Mouse (Mus musculus) neural tube, embryonic 11.5 days (tissue): ENCODE data around the gene Tmem174. TPM values are rescaled to one million over a fixed set of nuclear protein-coding genes. Genes with fewer than 3 reads are reported as not detected.
A peak's percentile ranks its signal among the peaks of the same experiment; 100 is the strongest.

Source experiments
- ATAC-seq: fragments of 200-750 bp; cut with Nextera tagmentation; 2 replicates; pipeline ENCODE4 v1.8.0; 2017; ENCODE audit warnings: moderate number of reproducible peaks, mild to moderate bottlenecking, moderate TSS enrichment, moderate library complexity; ENCODE audit not compliant: insufficient read depth, low FRiP score, low TSS enrichment
- DNase-seq: peaks from one replicate; pipeline ENCODE4 v3.0.0-alpha.2; 2015; ENCODE audit warnings: low spot score
- H3K27ac ChIP-seq: fragments of 300-500 bp; sonication (generic); 2 replicates; pipeline ENCODE4 v1.5.1; 2014; ENCODE audit warnings: low read depth, mild to moderate bottlenecking, low read length
- H3K27me3 ChIP-seq: fragments of 300-500 bp; sonication (generic); 2 replicates; pipeline ENCODE4 v1.6.1; 2014; ENCODE audit warnings: mild to moderate bottlenecking, low read length, mixed read lengths; ENCODE audit not compliant: control insufficient read depth, insufficient read depth
- H3K36me3 ChIP-seq: fragments of 300-500 bp; sonication (generic); 2 replicates; pipeline ENCODE4 v1.6.1; 2014; ENCODE audit warnings: mild to moderate bottlenecking, low read length, moderate library complexity, mixed read lengths; ENCODE audit not compliant: control insufficient read depth, insufficient read depth
- H3K4me1 ChIP-seq: fragments of 300-500 bp; sonication (generic); 2 replicates; pipeline ENCODE4 v1.6.1; 2014; ENCODE audit warnings: low read length, mixed read lengths; ENCODE audit not compliant: control insufficient read depth, insufficient read depth
- H3K4me2 ChIP-seq: fragments of 300-500 bp; sonication (generic); 2 replicates; pipeline ENCODE4 v1.6.1; 2014; ENCODE audit warnings: low read depth, mild to moderate bottlenecking, moderate library complexity
- H3K4me3 ChIP-seq: fragments of 300-500 bp; sonication (generic); 2 replicates; pipeline ENCODE4 v1.5.1; 2014; ENCODE audit warnings: low read depth, low read length
- H3K9ac ChIP-seq: fragments of 300-500 bp; sonication (generic); 2 replicates; pipeline ENCODE4 v1.6.1; 2014; ENCODE audit warnings: mild to moderate bottlenecking, low read length
- H3K9me3 ChIP-seq: fragments of 300-500 bp; sonication (generic); 2 replicates; pipeline ENCODE4 v1.6.1; 2016; ENCODE audit warnings: low read length; ENCODE audit not compliant: control insufficient read depth
- WGBS: fragments of 180-500 bp; shearing (Covaris S2); extraction: QIAGEN DNeasy Blood & Tissue Kit; methylation state at CpG from one replicate; pipeline ENCODE4 v1.1.7; 2014; 5-methylcytosine and 5-hydroxymethylcytosine counted together
- polyA plus RNA-seq: library from polyadenylated mRNA; unstranded; fragments of >200 nt; fragmentation: Nextera tagmentation; extraction: Ambion mirVana; gene quantifications from 2 replicates; pipeline ENCODE4 v1.2.1, GENCODE M21; 2014

Tmem174 gene
- polyA plus RNA-seq, 1 experiment from 2014 or later, result not detected

GRCm38 (mm10) chr13:98589572-98589971 is 47.6 kb downstream of the Tmem174 start:
- H3K4me3 ChIP-seq, result no peak overlapping the region
- DNase-seq (no peak), ATAC-seq (no peak)
- 39% methylated on average over 9 of the region's 9 CpGs for WGBS
- H3K4me2 ChIP-seq, result peak overlapping the region; percentile 69; the same call in 1 of the 2 replicates
- H3K27ac ChIP-seq, result no peak overlapping the region
- H3K9ac ChIP-seq, result no peak overlapping the region
- peaks cover 5% of the 10 kb centered on the region for H3K27me3 ChIP-seq
- H3K4me1 ChIP-seq, result peaks cover 7% of the 10 kb centered on the region; the same call in 1 of the 2 replicates
- H3K36me3 ChIP-seq, result no peaks in the 10 kb centered on the region
- H3K9me3 ChIP-seq, result no peaks in the 10 kb centered on the region

- DNase-seq (peak; percentile 92), ATAC-seq (peak; percentile 80)
- Histone ChIP-seq H3K4me3 (peak overlapping the region; percentile 40), H3K9ac (peak overlapping the region; percentile 41), H3K36me3 (no peaks in the 10 kb centered on the region), H3K27ac (0 out of 2 replicates have a peak overlapping the region, but pooled peaks have one; percentile 23), H3K9me3 (no peaks in the 10 kb centered on the region), H3K27me3 (peaks cover 5% of the 10 kb centered on the region), H3K4me1 (peaks cover 7% of the 10 kb centered on the region; the same call in 1 of the 2 replicates), H3K4me2 (peak overlapping the region; percentile 69)
- 2% methylated on average over 33 of the region's 35 CpGs for WGBS
These were observed 48.2 kb downstream of the Tmem174 start for GRCm38 (mm10) chr13:98588951-98589501.

- peaks cover 5% of the 10 kb centered on the region for H3K27me3 ChIP-seq
- no peaks in the 10 kb centered on the region for H3K36me3 ChIP-seq
- H3K4me2 ChIP-seq, result peak overlapping the region; percentile 69
- DNase-seq (no peak), ATAC-seq (no peak)
- H3K4me3 ChIP-seq, result peak overlapping the region; percentile 40
- 3% methylated on average over 12 of the region's 12 CpGs for WGBS
- no peaks in the 10 kb centered on the region for H3K9me3 ChIP-seq
- H3K27ac ChIP-seq, result no peak overlapping the region
- peak overlapping the region; percentile 41; the same call in 1 of the 2 replicates for H3K9ac ChIP-seq
- peaks cover 7% of the 10 kb centered on the region; the same call in 1 of the 2 replicates for H3K4me1 ChIP-seq
These were observed 48.7 kb downstream of the Tmem174 start for GRCm38 (mm10) chr13:98588480-98588879.

- Histone ChIP-seq H3K27me3 (peaks cover 5% of the 10 kb centered on the region), H3K4me3 (no peak overlapping the region), H3K9ac (no peak overlapping the region), H3K36me3 (no peaks in the 10 kb centered on the region), H3K27ac (no peak overlapping the region), H3K4me1 (peaks cover 7% of the 10 kb centered on the region; the same call in 1 of the 2 replicates), H3K9me3 (no peaks in the 10 kb centered on the region), H3K4me2 (0 out of 2 replicates have a peak overlapping the region, but pooled peaks have one; percentile 15)
- peak; percentile 61 for DNase-seq
- 2% methylated on average over 14 of the region's 14 CpGs for WGBS
- no peak for ATAC-seq
These were observed 49.6 kb downstream of the Tmem174 start for GRCm38 (mm10) chr13:98587639-98588038.

GRCm38 (mm10) chr13:98586817-98587575 is 50.2 kb downstream of the Tmem174 start:
- DNase-seq (no peak), ATAC-seq (no peak)
- H3K27me3 ChIP-seq, result peaks cover 5% of the 10 kb centered on the region
- no peaks in the 10 kb centered on the region for H3K9me3 ChIP-seq
- H3K9ac ChIP-seq, result no peak overlapping the region
- no peak overlapping the region for H3K27ac ChIP-seq
- no peaks in the 10 kb centered on the region for H3K36me3 ChIP-seq
- 29% methylated on average over 17 of the region's 17 CpGs for WGBS
- H3K4me1 ChIP-seq, result peaks cover 7% of the 10 kb centered on the region; the same call in 1 of the 2 replicates
- H3K4me3 ChIP-seq, result no peak overlapping the region
- no peak overlapping the region for H3K4me2 ChIP-seq

Other genes with a start within 250 kb of the Tmem174 start
- gene Gm10320, start 145.4 kb downstream of the Tmem174 start, polyA plus RNA-seq, result 1.1 and 1.4 TPM in 2 replicates
- not detected in 2 replicates for gene Tmem171, start 57.4 kb upstream of the Tmem174 start, polyA plus RNA-seq
- 24.0 and 24.2 TPM in 2 replicates for gene Fcho2, start 178.0 kb upstream of the Tmem174 start, polyA plus RNA-seq